Mouse (Mus musculus): ENCODE results near the gene Gm20388.

Gene Gm20388

DNA sequence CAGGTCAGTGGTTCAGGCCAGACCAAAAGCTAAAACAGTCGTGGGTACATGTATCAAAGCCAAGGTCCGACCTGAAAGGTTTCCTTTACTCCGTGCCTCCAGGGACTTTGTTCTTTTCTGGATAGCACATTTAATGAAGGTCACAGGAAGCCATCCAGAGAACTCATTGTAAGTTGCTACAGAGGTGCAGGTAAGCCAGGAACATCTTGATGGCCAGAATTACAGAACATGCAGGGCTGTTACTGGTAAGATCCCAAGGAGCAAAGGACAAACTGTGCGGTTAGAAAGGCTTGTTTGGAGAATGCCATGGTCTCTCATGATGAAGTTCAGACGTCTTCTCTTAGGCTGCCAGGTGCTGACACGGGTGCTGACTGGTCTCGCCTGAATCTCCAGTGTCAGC, 206.0 kb downstream of the Gm20388 start:
- no peak for DNase-seq (ENCODE audit: extremely low spot score, low read depth, low spot score)

DNA sequence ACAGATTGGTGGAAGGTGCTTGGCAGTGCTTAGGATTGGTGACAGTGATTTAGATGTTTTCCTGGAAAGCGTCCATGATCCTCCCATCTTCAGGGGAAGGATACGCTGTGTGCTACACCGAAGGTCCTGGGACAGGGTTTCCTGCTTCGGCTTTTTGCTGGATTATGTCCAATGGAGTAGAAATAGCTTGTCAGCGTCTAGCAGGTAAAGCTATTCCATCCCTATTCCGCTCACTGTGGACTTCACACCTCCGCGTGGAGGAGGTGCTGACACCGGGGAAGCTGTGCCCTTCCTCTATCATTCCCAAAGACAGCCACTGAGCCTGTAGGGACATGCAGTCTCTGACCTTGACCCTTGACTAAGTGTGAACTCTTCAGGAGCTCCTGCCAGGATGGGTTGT, 207.5 kb downstream of the Gm20388 start:
- no peak for DNase-seq (ENCODE audit: extremely low spot score, low read depth, low spot score)

DNA sequence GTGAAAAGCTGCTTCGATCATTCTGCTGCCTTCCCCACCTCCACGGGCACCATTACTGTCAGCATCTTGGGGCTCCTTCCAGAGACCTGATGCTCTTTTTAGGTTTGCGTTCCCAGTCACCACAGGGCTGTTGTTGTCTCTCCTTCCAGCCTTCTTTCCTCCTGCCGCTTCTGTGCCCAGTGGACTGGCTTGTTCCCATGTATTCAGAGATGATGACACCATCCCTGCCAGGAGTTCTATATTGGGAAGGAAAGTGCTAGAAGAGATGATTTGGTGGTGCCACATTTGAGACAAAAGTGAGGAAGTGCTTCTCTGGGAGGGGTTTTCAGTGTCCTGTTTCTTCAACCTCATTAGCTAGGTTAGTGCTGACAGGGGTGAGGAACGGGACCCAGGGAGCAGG, 208.2 kb downstream of the Gm20388 start:
- no peak for DNase-seq (ENCODE audit: extremely low spot score, low read depth, low spot score)

DNA sequence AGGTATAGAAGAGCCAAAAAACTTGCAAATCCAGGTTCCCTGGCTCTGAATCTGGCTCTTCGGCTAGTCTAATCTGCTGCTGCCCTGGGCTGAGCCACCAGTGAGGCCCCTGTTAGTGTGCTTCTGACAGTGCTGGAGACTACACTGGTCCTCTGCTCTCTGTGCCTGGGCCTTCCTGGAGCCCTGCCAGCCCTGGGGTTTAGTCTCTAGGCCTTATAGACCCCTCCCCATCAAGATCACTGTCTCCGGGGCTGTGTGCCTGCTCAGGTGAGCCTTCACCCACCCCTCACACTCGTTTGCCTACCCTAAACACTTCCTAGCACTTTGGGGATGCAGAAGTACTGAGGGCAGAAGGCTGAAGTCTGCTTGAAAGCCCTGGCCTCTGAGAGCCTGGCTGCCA, 208.8 kb downstream of the Gm20388 start:
- DNase-seq (ENCODE audit: extremely low spot score, low read depth, low spot score) = no peak

DNA sequence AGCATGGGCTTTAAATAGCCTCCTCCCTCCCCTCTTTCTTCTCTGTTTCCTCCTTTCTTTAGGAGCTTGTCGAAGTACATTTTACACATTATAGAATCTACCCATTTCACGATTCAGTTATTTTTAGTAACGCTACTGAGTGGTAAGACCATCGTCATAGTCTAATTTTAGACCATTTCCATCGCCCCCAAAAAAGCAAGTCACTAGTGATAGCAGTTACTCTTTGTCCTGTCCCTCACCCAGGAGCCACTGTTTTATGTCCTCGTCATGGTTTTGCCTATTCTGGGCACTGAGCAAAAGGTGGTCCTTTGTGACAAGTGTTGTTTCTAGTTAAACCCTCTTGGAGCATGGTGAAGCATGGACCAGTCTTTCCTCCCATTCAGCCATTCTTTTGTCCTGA, 209.3 kb downstream of the Gm20388 start:
- DNase-seq (ENCODE audit: extremely low spot score, low read depth, low spot score) = no peak

DNA sequence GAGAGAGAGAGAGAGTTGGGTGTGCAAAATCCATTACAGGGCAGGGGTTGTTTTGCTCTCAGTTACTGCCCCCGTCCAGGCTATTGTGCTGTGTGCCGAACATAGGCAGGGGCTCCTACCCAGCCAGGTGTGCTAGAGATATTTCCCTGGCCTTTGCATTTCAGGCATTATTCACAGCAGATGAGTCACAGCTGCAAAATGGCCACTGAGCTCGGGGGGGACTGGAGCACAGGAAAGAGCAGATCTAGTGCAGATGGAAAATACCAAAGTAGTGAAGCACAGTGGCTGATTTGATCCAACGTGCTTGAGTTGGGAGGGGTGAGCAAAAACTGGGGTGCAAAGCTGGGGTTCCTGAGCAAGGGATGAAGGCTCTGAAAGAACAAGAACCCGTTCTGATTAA, 210.3 kb downstream of the Gm20388 start:
- DNase-seq (ENCODE audit: extremely low spot score, low read depth, low spot score) = no peak

DNA sequence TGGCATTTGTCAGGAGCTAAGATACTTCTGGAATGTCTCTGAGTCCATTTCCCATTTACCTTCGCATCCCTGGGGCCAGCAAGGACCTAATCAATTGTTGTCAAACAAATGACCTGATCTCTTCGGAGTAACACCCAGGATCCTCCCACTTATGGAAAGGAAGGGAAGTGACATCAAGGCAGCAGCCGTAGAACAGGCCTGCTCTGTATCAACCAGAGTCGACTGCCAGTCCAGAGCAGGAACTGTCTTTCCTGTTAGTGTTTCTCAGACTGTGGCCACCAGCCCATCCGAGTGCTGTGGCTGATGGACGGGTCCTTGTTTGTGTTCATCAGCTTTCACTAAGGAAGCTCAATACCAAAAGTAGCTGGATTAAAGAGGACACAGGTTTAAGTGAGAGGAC, 213.6 kb downstream of the Gm20388 start:
- no peak for DNase-seq (ENCODE audit: extremely low spot score, low read depth, low spot score)

DNA sequence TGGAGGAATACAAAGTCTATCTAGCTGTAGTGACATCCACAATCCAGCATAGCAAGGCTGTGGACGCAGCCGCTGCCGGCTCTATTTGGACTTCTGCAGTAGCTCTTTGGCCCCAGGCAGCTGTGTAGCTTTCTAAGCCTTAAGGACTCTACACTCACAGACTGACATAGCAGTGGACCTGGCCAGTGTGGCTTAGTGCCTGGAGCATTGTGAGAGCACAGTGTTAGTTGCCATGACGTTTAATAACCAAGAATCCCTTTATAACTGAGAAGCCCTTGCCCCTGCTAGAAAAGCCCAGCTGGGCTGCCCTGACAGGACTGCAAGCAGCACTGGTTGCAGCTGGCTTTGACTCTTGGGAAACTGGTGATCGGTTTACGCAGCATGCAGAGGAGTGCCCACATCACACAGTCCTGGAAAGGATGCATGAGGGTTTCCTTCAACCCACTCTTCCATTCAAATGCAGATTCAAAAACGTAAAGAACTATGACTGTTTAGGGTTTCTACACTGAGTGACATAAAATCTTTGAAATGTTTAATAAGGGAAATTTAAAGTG, 214.3 kb downstream of the Gm20388 start:
- DNase-seq (ENCODE audit: extremely low spot score, low read depth, low spot score) = no peak

DNA sequence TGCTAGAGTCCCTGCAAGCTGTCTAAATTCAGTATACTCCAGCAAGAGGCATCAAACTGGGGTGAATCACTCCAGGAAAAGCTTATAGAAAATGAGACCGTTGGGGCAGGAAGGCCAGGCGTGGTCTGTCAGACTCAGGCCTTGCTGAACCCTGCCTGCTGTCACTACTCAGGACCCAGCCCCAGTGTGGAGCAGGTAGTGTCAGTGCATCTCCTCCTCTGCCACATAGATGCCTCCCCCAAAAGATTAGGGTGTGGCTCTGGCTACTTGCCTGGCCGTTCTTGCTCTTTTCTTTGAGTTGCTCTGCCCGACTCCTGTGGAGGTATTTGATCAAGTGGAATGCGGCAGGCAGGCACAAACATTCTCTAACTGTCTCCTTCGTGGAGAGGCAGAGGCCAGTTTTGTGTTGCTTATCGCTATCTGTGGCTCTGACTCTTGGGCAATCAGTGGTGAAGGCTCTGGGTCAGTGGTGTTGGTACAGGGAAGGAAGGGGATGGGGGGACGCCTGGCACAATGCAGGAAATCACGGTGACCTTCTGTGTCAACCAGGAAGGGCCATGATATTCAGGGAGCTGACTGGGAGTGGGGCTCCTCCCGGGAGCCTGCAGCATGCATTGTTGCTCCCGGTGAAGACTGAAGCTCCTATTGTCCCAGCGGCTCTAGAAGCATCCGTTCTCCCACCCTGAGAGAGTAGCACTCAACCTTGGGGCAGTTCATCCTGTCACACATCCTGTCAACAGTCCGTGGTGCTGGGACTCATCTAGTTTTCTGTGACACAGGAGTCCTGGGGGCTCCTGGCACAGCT, 215.9 kb downstream of the Gm20388 start:
- no peak for DNase-seq (ENCODE audit: extremely low spot score, low read depth, low spot score)

DNA sequence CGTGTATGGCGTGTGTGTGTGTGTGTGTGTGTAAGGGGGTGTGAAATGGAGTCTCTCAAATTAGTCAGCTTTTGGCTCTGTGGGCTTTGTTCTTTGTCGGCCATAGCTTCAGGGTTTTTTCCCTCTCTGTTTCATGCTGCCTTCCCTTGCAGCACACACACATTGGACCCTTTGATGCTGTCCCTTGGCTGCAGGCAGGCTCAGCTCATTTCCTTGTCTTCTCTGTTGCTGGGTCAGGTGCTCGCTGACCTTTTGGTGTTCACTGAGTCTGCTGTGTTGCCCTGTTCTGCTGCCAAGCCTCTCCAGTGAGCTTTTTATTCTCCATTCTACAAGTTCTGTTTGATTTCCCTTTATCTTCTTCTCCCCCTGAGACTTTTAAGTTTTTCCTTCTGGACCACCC, 218.9 kb downstream of the Gm20388 start:
- DNase-seq (ENCODE audit: extremely low spot score, low read depth, low spot score) = no peak

DNA sequence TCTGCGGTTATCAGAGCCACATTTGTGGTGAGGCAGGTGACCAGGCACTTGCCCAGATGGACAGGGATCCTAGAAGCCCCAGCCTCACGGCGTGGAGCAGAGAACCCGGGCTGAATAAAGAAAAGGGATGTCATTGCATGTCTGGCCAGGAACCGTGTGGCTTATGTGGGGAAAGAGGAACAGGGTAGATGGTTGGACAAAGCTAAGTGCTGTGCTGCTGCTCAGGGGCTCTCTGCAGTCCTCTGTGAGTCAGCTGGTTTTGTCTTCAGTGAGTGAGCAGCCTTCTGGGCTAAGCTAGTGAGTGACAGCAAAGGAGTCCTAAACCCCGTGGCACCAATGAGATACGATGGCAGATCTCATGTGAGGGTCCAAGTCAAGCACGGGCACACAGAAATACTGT, 220.5 kb downstream of the Gm20388 start:
- DNase-seq (ENCODE audit: extremely low spot score, low read depth, low spot score) = no peak

DNA sequence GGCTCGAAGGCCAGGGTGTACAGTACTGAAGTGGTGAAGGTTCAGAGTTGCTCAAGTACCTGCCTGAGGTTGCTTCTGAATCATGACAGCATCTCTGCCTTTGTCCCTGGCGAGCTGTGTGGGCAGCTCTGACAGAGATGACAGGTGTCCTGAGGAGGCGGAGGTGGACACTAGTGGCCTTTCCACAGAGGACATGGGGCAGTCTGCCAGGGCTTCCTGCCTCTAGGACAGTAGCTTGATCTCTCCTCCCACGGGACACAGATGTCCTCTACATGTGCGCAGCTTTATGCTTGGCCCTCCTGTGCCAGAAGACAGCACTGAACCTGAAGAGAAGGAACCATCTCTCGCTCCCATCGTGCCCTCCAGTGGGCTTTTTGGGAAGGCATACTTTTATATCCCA, 222.5 kb downstream of the Gm20388 start:
- no peak for DNase-seq (ENCODE audit: extremely low spot score, low read depth, low spot score)

DNA sequence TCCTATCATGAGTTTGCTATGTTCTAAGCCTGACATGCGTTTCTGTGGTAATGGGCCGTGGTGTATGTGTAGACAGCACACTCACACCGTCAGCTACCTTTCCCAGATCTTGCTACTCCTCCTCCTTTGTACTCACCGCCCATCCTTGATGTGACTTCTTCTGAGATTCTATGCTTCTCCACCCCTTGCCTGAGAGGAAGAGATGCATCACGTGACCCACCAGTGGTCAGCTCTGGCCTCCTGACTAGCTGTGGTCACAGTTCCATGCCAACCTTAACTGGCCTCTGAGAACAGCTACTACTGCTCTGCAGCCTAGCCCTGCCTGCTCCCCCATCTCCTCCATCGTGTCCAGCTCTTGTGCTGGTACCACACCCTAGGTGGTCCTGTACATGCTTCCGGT, 225.0 kb downstream of the Gm20388 start:
- no peak for DNase-seq (ENCODE audit: extremely low spot score, low read depth, low spot score)

DNA sequence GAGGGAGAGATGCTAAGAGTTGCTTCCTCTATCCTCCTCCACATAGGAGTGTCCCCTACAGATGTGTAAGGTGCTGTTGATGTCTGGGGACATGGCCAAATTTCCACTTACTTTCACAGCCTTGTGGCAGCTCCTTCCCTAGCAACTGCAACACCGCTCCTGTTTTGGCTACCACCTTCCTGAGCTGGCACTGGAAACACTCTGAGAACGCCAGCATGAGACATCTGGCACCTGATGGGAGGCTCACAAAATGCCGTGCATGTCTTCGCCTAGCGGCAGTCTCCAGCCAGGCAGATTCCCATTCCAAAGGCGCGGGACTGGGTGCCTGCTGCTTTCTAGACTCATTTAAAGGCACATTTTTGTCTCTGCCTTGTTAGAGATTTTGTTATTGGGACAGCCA, 226.0 kb downstream of the Gm20388 start:
- DNase-seq (ENCODE audit: extremely low spot score, low read depth, low spot score) = no peak

DNA sequence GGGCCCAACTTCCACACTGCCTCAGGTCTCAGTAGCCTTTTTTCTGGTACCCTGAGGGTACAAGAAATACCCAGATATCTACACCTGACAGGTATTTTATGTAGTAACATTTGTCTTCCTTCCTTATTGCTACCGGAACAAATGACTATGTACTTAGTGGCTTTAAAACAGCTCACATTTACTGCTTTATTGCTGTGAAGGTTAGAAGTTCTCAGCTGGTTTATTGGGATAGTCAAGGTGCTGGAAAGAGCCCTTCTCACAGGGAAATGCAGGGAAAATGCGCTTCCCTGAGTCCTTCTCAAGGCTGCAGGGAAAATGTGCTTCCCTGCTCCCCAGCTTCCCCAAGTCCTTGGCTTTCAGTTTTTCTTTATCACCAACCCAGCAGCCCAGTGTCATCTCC, 228.3 kb downstream of the Gm20388 start:
- no peak for DNase-seq (ENCODE audit: extremely low spot score, low read depth, low spot score)

DNA sequence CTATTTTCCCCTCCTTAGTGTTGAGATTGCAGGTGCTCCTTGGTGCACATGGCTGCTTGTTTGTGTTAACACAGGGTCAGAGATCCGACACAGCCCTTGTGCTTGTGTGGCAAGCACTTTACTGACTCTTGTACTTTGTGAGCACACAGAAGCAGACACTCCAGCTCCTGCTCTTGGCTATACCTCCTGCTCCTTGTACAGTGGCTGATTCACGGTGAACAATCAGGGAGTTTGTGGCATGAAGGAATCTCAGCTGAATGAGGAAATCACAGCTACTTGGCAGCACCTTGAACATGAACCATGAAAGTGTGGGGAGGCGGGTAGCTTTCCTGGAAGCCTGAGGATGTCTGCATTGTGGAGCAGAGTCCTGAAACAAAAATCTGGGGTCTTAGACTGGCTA, 230.1 kb downstream of the Gm20388 start:
- no peak for DNase-seq (ENCODE audit: extremely low spot score, low read depth, low spot score)

DNA sequence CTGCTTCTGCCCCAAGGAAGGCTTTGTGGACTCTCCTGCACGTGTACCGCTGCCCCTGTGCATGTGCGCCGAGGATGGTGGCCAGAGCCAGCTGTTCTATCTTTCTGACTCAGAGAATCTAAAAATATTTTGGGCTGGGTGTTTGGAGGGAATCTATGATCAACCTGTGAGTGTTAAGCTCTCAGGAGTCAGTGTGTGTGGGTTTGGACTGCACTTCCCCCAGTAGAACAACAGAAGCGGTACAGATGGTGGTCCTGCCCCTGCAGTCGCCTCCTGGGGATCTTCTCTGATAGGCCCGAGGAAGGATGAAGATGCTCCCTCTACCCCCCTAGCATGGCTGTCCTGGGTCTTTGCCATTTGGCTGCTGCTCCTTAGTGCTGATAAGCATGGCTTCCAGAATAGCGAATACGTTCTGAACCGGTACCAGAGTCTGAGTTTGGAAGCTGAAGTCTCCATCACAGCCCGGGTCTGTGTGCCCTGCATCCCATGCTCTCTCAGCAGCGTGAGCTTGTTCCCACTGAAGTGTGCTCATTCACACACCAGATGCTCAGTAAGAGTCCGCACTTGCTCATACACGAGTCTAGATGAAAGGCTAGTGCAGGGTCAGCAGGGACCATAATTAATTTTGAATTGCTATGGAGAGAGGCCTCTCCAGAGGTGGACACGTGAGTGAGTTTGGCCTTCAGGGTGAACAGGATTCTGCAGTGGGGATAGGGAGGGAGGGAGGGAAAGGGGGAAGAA, 233.4 kb downstream of the Gm20388 start:
- DNase-seq (ENCODE audit: extremely low spot score, low read depth, low spot score) = no peak

DNA sequence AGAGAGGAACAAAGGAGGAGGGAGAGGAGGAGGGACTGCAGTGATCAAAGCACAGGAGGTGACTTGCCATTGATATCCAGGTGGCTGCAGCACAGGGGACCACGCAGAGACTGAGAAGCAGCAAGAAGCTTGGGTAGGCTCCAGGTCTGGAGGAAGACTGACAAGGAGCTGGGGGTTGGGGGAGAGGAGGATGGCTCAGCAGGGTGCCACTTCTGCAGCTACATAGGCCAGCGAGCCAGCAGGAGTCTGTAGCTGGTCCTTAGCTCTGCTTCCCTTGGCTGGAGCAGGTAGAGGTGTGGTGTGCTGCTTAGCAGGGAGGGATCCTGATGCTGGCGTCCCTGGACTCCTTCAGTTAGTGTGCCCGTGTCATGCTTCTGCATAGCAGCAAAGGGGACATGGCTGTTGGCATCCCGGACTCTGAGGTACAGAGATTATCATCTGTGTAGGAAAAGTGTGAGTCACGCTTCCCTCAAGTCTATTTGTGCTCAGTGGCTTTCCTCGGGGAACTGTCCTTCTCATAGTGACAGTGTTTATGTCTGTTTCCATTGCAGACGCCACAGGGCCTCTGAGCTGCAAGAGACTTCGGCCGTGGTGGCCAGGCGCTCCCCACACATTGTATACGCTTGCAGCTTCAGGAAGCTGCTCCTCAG, 234.1 kb downstream of the Gm20388 start:
- DNase-seq (ENCODE audit: extremely low spot score, low read depth, low spot score) = no peak

DNA sequence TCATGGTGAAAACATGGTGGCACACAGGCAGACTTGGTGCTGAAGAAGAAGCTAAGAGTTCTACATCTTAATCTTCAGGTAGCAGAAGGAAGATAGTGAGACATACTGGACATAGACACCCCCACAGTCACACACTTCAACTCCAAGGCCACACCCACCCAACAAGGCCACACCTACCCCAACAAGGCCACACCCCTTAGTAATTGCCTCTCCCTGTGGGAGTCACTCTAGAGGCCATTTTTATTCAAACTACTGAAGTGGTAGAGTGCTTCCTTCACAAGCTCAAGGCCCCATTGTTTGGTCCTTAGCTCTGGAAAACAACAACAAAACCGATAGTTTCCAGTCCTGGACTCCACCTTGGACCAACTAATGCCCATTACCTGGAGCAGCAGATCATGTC, 235.4 kb downstream of the Gm20388 start:
- no peak for DNase-seq (ENCODE audit: extremely low spot score, low read depth, low spot score)

DNA sequence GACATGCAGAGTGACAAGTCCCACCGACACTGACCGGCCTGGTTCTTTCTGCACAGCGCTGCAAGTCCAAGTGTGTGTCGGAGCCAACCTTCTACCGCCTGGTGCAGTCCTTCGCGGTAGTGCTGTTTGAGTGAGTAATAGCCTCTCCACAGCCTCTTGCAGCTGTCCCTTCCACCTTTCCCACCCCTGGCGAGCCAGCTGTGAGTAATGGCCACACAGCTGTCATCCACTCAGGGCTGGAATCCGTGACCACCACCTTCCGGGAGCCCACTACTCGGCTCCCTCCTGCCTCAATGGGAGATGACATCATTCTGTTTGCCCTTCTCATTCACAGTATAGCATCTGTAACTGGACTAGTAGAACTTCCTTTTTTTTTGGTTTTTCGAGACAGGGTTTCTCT, 239.4 kb downstream of the Gm20388 start:
- no peak for DNase-seq (ENCODE audit: extremely low spot score, low read depth, low spot score)

DNA sequence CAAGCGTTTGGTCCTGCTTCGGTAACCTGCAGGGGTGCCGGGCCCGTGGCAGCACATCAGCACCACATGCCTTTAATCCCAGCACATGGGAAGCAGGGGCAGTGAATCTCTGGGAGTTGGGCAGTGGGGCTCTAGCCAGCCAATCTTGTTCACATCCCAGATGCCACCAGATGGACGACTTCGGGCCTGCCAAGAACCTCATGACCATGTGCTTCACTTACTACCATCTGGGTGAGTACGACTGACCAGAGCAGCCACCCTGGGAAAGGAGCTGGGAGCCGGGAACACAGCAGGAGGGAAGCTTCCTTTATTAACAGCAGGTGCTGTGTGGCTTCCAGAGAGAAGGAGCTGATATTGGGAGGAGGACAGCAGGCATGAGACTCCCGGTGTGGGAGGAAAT, 240.5 kb downstream of the Gm20388 start:
- DNase-seq (ENCODE audit: extremely low spot score, low read depth, low spot score) = no peak

DNA sequence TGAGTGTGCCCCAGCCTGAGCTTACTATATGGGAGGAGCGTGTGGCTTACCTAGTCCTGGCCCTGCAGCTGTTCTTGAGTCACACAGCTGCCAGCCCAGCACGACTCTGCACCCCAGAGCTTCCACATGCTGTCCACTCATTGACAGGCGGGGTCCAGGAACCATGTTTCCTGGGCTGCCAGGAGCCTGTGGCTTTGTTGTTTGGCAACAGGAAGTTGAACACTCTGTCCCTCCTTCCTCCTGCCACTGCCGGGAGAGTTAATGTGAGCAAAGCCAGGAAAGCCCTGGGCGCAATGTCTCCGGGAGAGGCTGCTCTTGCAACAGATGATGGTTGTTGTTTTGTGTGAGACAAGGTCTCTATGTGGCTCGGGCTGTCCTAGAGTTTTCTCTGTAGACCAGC, 242.0 kb downstream of the Gm20388 start:
- DNase-seq (ENCODE audit: extremely low spot score, low read depth, low spot score) = no peak
